Mouse (Mus musculus) ES-E14 (cell line): ENCODE results near the gene Gm13271.
"Not testable (repeated sequence)": the region's sequence is repeated elsewhere in the genome, so short reads cannot be mapped to it uniquely, and the experiment has no call there.

Source experiments
- CHD2 ChIP-seq: IDR thresholded peaks from 2 replicates; pipeline ENCODE4 v1.6.1; 2014; ENCODE audit warnings: mild to moderate bottlenecking, low read depth, low read length, inconsistent platforms
- HCFC1 ChIP-seq: IDR thresholded peaks from 2 replicates; pipeline ENCODE4 v1.6.1; 2012; ENCODE audit warnings: low read length, inconsistent platforms, borderline replicate concordance; ENCODE audit not compliant: insufficient read depth
- MAFK ChIP-seq: IDR thresholded peaks from 2 replicates; pipeline ENCODE4 v1.6.1; 2014; ENCODE audit warnings: mild to moderate bottlenecking, low read depth, low read length, inconsistent platforms; ENCODE audit not compliant: insufficient read depth

DNA sequence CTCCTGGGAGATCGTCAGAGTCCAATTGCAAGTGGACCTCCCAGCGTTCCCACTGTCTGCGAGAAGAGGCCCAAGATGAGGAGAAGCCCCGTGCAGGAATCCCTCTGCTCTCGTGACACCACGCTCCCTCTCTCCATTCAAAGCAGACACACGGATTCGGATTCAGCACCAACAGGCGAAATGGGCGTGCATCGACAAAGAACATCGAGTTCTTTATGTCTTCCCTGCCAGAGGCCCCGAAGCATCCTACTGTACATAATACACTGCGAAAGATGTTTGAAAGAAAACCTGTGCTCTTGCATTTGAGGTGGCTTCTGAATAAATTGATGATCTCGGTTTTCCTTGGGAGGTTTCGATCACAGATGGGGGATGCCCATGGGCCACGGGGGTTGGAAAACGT lies 25.7 kb downstream of the Gm13271 start:
- TF ChIP-seq MAFK, CHD2, HCFC1: not testable (repeated sequence)
